Mouse (Mus musculus) ES-E14 (cell line): ENCODE data around the gene Psma3. TPM values are rescaled to one million over a fixed set of nuclear protein-coding genes. Genes with fewer than 3 reads are reported as not detected.

Experiments used
- DNase-seq: peaks from one replicate; pipeline ENCODE4 v3.0.0-alpha.2; 2013; ENCODE audit warnings: low read depth, low spot score
- H3K27ac ChIP-seq: 2 replicates; pipeline ENCODE4 v1.5.1; 2012; ENCODE audit warnings: low read depth, mild to moderate bottlenecking, low read length, moderate library complexity, mixed read lengths; ENCODE audit not compliant: poor library complexity, insufficient read depth, severe bottlenecking
- H3K36me3 ChIP-seq: 2 replicates; pipeline ENCODE4 v1.6.1; 2012; ENCODE audit warnings: mild to moderate bottlenecking, low read length, moderate library complexity, mixed read lengths; ENCODE audit not compliant: control insufficient read depth, poor library complexity, insufficient read depth, severe bottlenecking
- H3K4me1 ChIP-seq, 2 experiments: fragments of 150-350 bp in 1 of 2; sonication (generic) in 1 of 2; 2 replicates each; pipeline ENCODE4 v1.6.1; 2012; ENCODE audit warnings: low read length in 2 of 2, mild to moderate bottlenecking in 1 of 2, mixed read lengths in 1 of 2; ENCODE audit not compliant: control insufficient read depth in 2 of 2, insufficient read depth in 2 of 2, poor library complexity in 1 of 2
- H3K4me3 ChIP-seq, 2 experiments: fragments of 150-350 bp in 1 of 2; sonication (generic) in 1 of 2; 2 replicates each; pipeline ENCODE4 v1.5.1; 2012; ENCODE audit warnings: low read length in 2 of 2, low read depth in 1 of 2, mild to moderate bottlenecking in 1 of 2, mixed read lengths in 1 of 2; ENCODE audit not compliant: insufficient read depth in 1 of 2, poor library complexity in 1 of 2, severe bottlenecking in 1 of 2
- H3K9ac ChIP-seq: 2 replicates; pipeline ENCODE4 v1.6.1; 2012; ENCODE audit warnings: low read depth, mild to moderate bottlenecking, low read length, mixed read lengths; ENCODE audit not compliant: poor library complexity, insufficient read depth, severe bottlenecking
- H3K9me3 ChIP-seq: fragments of 150-350 bp; sonication (generic); 2 replicates; pipeline ENCODE4 v1.6.1; 2012; ENCODE audit warnings: low read depth, mild to moderate bottlenecking, low read length; ENCODE audit not compliant: control insufficient read depth, insufficient read depth
- CHD2 ChIP-seq: IDR thresholded peaks from 2 replicates; pipeline ENCODE4 v1.6.1; 2014; ENCODE audit warnings: mild to moderate bottlenecking, low read depth, low read length, inconsistent platforms
- HCFC1 ChIP-seq: IDR thresholded peaks from 2 replicates; pipeline ENCODE4 v1.6.1; 2012; ENCODE audit warnings: low read length, inconsistent platforms, borderline replicate concordance; ENCODE audit not compliant: insufficient read depth
- MAFK ChIP-seq: IDR thresholded peaks from 2 replicates; pipeline ENCODE4 v1.6.1; 2014; ENCODE audit warnings: mild to moderate bottlenecking, low read depth, low read length, inconsistent platforms; ENCODE audit not compliant: insufficient read depth
- ZC3H11A ChIP-seq: IDR thresholded peaks from 2 replicates; pipeline ENCODE4 v1.6.1; 2012; ENCODE audit warnings: low read depth, mild to moderate bottlenecking, inconsistent platforms, low read length, borderline replicate concordance
- ZNF384 ChIP-seq: IDR thresholded peaks from 2 replicates; pipeline ENCODE4 v1.6.1; 2012; ENCODE audit warnings: low read depth, low read length, inconsistent platforms
- in situ Hi-C, 2 experiments: fragments of 600-800 bp; cut with MboI; formaldehyde crosslinking; loops; one replicate each; pipeline ENCODE4 v1.15.1; 2025; ENCODE audit warnings: low sequenced_read_pairs in 2 of 2, inconsistent platforms in 1 of 2; ENCODE audit not compliant: unreplicated experiment in 2 of 2
- total RNA-seq: library from RNA; depleted of rRNA; stranded (reverse); fragments of 300-350 nt; gene quantifications from 2 replicates; pipeline ENCODE4 v1.2.3, GENCODE M21; 2012

The Psma3 gene
- total RNA-seq, 1 experiment = 306 TPM

- peak overlapping the region; percentile 70 for H3K27ac ChIP-seq
- in situ Hi-C loops = no loop called here
- H3K9ac ChIP-seq = peak overlapping the region; percentile 80
- no peaks in the 10 kb centered on the region for H3K4me1 ChIP-seq
- no peaks in the 10 kb centered on the region for H3K36me3 ChIP-seq
- DNase-seq = peak; percentile 61
- no peaks in the 10 kb centered on the region for H3K9me3 ChIP-seq
- peak overlapping the region; percentile 68 to 72 for H3K4me3 ChIP-seq
- TF ChIP-seq HCFC1 (no peak), ZNF384 (no peak), CHD2 (no peak), MAFK (no peak), ZC3H11A (no peak)
These were observed 6.2 kb upstream of the Psma3 start for GRCm38 (mm10) chr12:70968141-70968790.

- Histone ChIP-seq H3K27ac (peak overlapping the region; percentile 70; the same call in 1 of the 2 replicates), H3K9me3 (no peaks in the 10 kb centered on the region), H3K4me3 (peak overlapping the region; percentile 68 to 72), H3K4me1 (no peaks in the 10 kb centered on the region), H3K9ac (peak overlapping the region; percentile 14; the same call in 1 of the 2 replicates), H3K36me3 (no peaks in the 10 kb centered on the region)
- in situ Hi-C loops = no loop called here
- peak; percentile 83 for DNase-seq
- TF ChIP-seq ZNF384 (peak; percentile 96), ZC3H11A (no peak), CHD2 (no peak), MAFK (peak; percentile 93)
These were observed 5.6 kb upstream of the Psma3 start for GRCm38 (mm10) chr12:70968791-70969307.

GRCm38 (mm10) chr12:70969485-70970184 lies 4.8 kb upstream of the Psma3 start:
- TF ChIP-seq MAFK = no peak
- no peak for TF ChIP-seq ZC3H11A
- TF ChIP-seq ZNF384 = 0 out of 2 replicates have a peak, but pooled peaks have one; percentile 14
- in situ Hi-C loops = no loop called here
- H3K27ac ChIP-seq = no peak overlapping the region

GRCm38 (mm10) chr12:70973831-70974230 lies 590 bp upstream of the Psma3 start:
- Histone ChIP-seq H3K27ac (no peak overlapping the region), H3K9me3 (no peaks in the 10 kb centered on the region), H3K4me1 (peaks cover 0 to 4% of the 10 kb centered on the region in 2 experiments; a peak in 1 of 4 replicates), H3K4me3 (peak overlapping the region; percentile 5 to 100; a peak in 3 of 4 replicates), H3K9ac (no peak overlapping the region; the same call in 1 of the 2 replicates), H3K36me3 (no peaks in the 10 kb centered on the region; the same call in 1 of the 2 replicates)
- TF ChIP-seq HCFC1 (no peak), ZNF384 (no peak; the same call in 1 of the 2 replicates)
- no peak for DNase-seq
- in situ Hi-C loops = no loop called here

More at GRCm38 (mm10) chr12:70969485-70970184, 4.8 kb upstream of the Psma3 start:
- Histone ChIP-seq H3K9me3 (no peaks in the 10 kb centered on the region), H3K9ac (peak overlapping the region; percentile 20; the same call in 1 of the 2 replicates), H3K4me1 (no peaks in the 10 kb centered on the region), H3K36me3 (no peaks in the 10 kb centered on the region), H3K4me3 (peak overlapping the region in 1 of 2 experiments; percentile 72; a peak in 3 of 4 replicates)
- DNase-seq = peak; percentile 65
